Mouse (Mus musculus): ENCODE measurements around the gene Gm11555.
"Not testable (repeated sequence)": the region's sequence is repeated elsewhere in the genome, so short reads cannot be mapped to it uniquely, and the experiment has no call there.

DNA sequence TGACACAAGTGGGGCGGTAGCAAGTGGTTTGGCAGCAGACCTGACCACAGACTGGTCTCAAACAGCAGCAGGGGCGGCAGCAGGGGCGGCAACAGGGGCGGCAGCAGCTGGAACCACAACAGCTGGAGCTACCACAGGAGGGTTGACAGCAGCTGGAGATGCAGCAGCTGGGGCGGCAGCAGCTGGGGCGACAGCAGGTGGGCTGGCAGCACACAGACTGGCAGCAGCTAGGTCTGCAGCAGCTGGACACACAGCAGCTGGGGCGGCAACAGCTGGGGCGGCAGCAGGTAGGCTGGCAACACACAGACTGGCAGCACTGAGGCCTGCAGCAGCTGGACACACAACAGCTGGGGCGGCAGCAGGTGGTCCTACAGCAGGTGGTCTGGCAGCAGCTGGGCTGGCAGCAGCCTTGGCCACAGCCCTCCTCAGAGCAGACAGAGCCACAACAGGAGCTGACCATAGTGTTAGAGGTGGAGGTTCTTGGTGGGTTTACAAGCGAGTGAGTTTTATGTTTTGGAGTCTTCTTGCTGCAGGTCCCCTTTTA lies 8.5 kb upstream of the Gm11555 start, which contains the start of gene Gm11563:
- not testable (repeated sequence) for TF ChIP-seq POLR2A (IDR thresholded peaks at IDR 0.05; ENCODE audit: borderline replicate concordance, low read depth, low read length); CTCF (IDR thresholded peaks at IDR 0.05; ENCODE audit: low read depth, low read length)

All from bone marrow macrophage, adult 2 months (primary cell).